Mouse (Mus musculus): ENCODE data around the gene Lmx1a. TPM values are rescaled to one million over a fixed set of nuclear protein-coding genes. Genes with fewer than 3 reads are reported as not detected.

Lmx1a gene
- polyA plus RNA-seq, 1 experiment from 2014 or later = 0.44 TPM

- Histone ChIP-seq H3K27me3 (replicated peaks) (peaks cover 15% of the 10 kb centered on the region), H3K9ac (no peak overlapping the region), H3K4me3 (replicated peaks) (peak overlapping the region; percentile 47), H3K27ac (no peak overlapping the region), H3K4me2 (replicated peaks) (peak overlapping the region; percentile 91), H3K36me3 (no peaks in the 10 kb centered on the region), H3K9me3 (no peaks in the 10 kb centered on the region), H3K4me1 (replicated peaks) (no peaks in the 10 kb centered on the region; the same call in 1 of the 2 replicates)
- WGBS = 17% methylated on average over 10 of the region's 10 CpGs
- ATAC-seq = no peak
These were observed 114.4 kb downstream of the Lmx1a start for GRCm38 (mm10) chr1:167803351-167803981.

- Histone ChIP-seq H3K27ac (no peak overlapping the region), H3K9ac (no peak overlapping the region), H3K4me1 (replicated peaks) (no peaks in the 10 kb centered on the region; the same call in 1 of the 2 replicates), H3K27me3 (replicated peaks) (peaks cover 15% of the 10 kb centered on the region), H3K4me2 (replicated peaks) (no peak overlapping the region), H3K36me3 (no peaks in the 10 kb centered on the region), H3K4me3 (replicated peaks) (no peak overlapping the region), H3K9me3 (no peaks in the 10 kb centered on the region)
- no peak for ATAC-seq
- 43% methylated on average over 7 of the region's 7 CpGs for WGBS
These were observed 115.8 kb downstream of the Lmx1a start for GRCm38 (mm10) chr1:167804836-167805235.

- H3K36me3 ChIP-seq = no peaks in the 10 kb centered on the region
- WGBS = 78% methylated on average over 4 of the region's 4 CpGs
- no peak overlapping the region for H3K27ac ChIP-seq
- no peaks in the 10 kb centered on the region for H3K4me1 ChIP-seq (replicated peaks)
- H3K9ac ChIP-seq = no peak overlapping the region
- H3K4me2 ChIP-seq (replicated peaks) = no peak overlapping the region
- no peak overlapping the region for H3K4me3 ChIP-seq (replicated peaks)
- H3K9me3 ChIP-seq = no peaks in the 10 kb centered on the region
- no peak for ATAC-seq
- H3K27me3 ChIP-seq (replicated peaks) = no peaks in the 10 kb centered on the region
These were observed 122.1 kb downstream of the Lmx1a start for GRCm38 (mm10) chr1:167811141-167811540.

GRCm38 (mm10) chr1:167815166-167815565 is 126.1 kb downstream of the Lmx1a start:
- Histone ChIP-seq H3K36me3 (no peaks in the 10 kb centered on the region), H3K4me1 (replicated peaks) (no peaks in the 10 kb centered on the region), H3K9me3 (no peaks in the 10 kb centered on the region), H3K27ac (no peak overlapping the region), H3K27me3 (replicated peaks) (no peaks in the 10 kb centered on the region), H3K4me2 (replicated peaks) (no peak overlapping the region), H3K4me3 (replicated peaks) (no peak overlapping the region), H3K9ac (no peak overlapping the region)
- ATAC-seq = no peak
- 78% methylated on average over 4 of the region's 4 CpGs for WGBS

GRCm38 (mm10) chr1:167817028-167817427 is 128.0 kb downstream of the Lmx1a start:
- Histone ChIP-seq H3K27me3 (replicated peaks) (no peaks in the 10 kb centered on the region), H3K4me2 (replicated peaks) (no peak overlapping the region), H3K36me3 (no peaks in the 10 kb centered on the region), H3K9ac (no peak overlapping the region), H3K9me3 (no peaks in the 10 kb centered on the region), H3K4me3 (replicated peaks) (no peak overlapping the region), H3K4me1 (replicated peaks) (no peaks in the 10 kb centered on the region), H3K27ac (no peak overlapping the region)
- 61% methylated on average over 6 of the region's 6 CpGs for WGBS
- ATAC-seq = no peak

GRCm38 (mm10) chr1:167817616-167818015 is 128.6 kb downstream of the Lmx1a start:
- Histone ChIP-seq H3K27ac (no peak overlapping the region), H3K9ac (no peak overlapping the region), H3K4me2 (replicated peaks) (no peak overlapping the region), H3K4me1 (replicated peaks) (no peaks in the 10 kb centered on the region), H3K36me3 (no peaks in the 10 kb centered on the region), H3K4me3 (replicated peaks) (no peak overlapping the region), H3K9me3 (no peaks in the 10 kb centered on the region), H3K27me3 (replicated peaks) (no peaks in the 10 kb centered on the region)
- no peak for ATAC-seq
- WGBS = 25% methylated on average over 1 of the region's 1 CpGs

GRCm38 (mm10) chr1:167820031-167820430 is 131.0 kb downstream of the Lmx1a start:
- Histone ChIP-seq H3K27me3 (replicated peaks) (no peaks in the 10 kb centered on the region), H3K9me3 (no peaks in the 10 kb centered on the region), H3K4me3 (replicated peaks) (no peak overlapping the region), H3K4me2 (replicated peaks) (no peak overlapping the region), H3K9ac (no peak overlapping the region), H3K27ac (no peak overlapping the region), H3K4me1 (replicated peaks) (no peaks in the 10 kb centered on the region), H3K36me3 (no peaks in the 10 kb centered on the region)
- 89% methylated on average over 6 of the region's 6 CpGs for WGBS
- ATAC-seq = no peak

- Histone ChIP-seq H3K27ac (no peak overlapping the region), H3K4me2 (replicated peaks) (no peak overlapping the region), H3K27me3 (replicated peaks) (no peaks in the 10 kb centered on the region), H3K9ac (no peak overlapping the region), H3K4me3 (replicated peaks) (no peak overlapping the region), H3K4me1 (replicated peaks) (no peaks in the 10 kb centered on the region), H3K9me3 (no peaks in the 10 kb centered on the region), H3K36me3 (no peaks in the 10 kb centered on the region)
- no peak for ATAC-seq
- 21% methylated on average over 1 of the region's 1 CpGs for WGBS
These were observed 132.1 kb downstream of the Lmx1a start for GRCm38 (mm10) chr1:167821125-167821524.

- Histone ChIP-seq H3K4me3 (replicated peaks) (no peak overlapping the region), H3K27me3 (replicated peaks) (no peaks in the 10 kb centered on the region), H3K4me1 (replicated peaks) (no peaks in the 10 kb centered on the region), H3K9ac (no peak overlapping the region), H3K36me3 (no peaks in the 10 kb centered on the region), H3K27ac (no peak overlapping the region), H3K4me2 (replicated peaks) (no peak overlapping the region), H3K9me3 (no peaks in the 10 kb centered on the region)
- WGBS = 87% methylated on average over 7 of the region's 7 CpGs
- no peak for ATAC-seq
These were observed 141.3 kb downstream of the Lmx1a start for GRCm38 (mm10) chr1:167830291-167830690.

GRCm38 (mm10) chr1:167831601-167832000 is 142.6 kb downstream of the Lmx1a start:
- H3K9me3 ChIP-seq = no peaks in the 10 kb centered on the region
- ATAC-seq = no peak
- H3K4me3 ChIP-seq (replicated peaks) = no peak overlapping the region
- 88% methylated on average over 3 of the region's 3 CpGs for WGBS
- H3K9ac ChIP-seq = no peak overlapping the region
- no peak overlapping the region for H3K27ac ChIP-seq
- no peaks in the 10 kb centered on the region for H3K4me1 ChIP-seq (replicated peaks)
- H3K4me2 ChIP-seq (replicated peaks) = no peak overlapping the region
- no peaks in the 10 kb centered on the region for H3K27me3 ChIP-seq (replicated peaks)
- H3K36me3 ChIP-seq = no peaks in the 10 kb centered on the region

GRCm38 (mm10) chr1:167854801-167855200 is 165.8 kb downstream of the Lmx1a start:
- no peak overlapping the region for H3K9ac ChIP-seq

GRCm38 (mm10) chr1:167872028-167872427 is 183.0 kb downstream of the Lmx1a start:
- Histone ChIP-seq H3K4me1 (replicated peaks) (no peaks in the 10 kb centered on the region), H3K27ac (no peak overlapping the region), H3K4me3 (replicated peaks) (no peak overlapping the region), H3K36me3 (no peaks in the 10 kb centered on the region), H3K4me2 (replicated peaks) (no peak overlapping the region), H3K9ac (no peak overlapping the region), H3K27me3 (replicated peaks) (no peaks in the 10 kb centered on the region), H3K9me3 (no peaks in the 10 kb centered on the region)
- 75% methylated on average over 1 of the region's 1 CpGs for WGBS
- no peak for ATAC-seq

More at GRCm38 (mm10) chr1:167854801-167855200, 165.8 kb downstream of the Lmx1a start:
- Histone ChIP-seq H3K27me3 (replicated peaks) (no peaks in the 10 kb centered on the region), H3K4me2 (replicated peaks) (no peak overlapping the region), H3K36me3 (no peaks in the 10 kb centered on the region), H3K27ac (no peak overlapping the region), H3K9me3 (no peaks in the 10 kb centered on the region), H3K4me3 (replicated peaks) (no peak overlapping the region), H3K4me1 (replicated peaks) (no peaks in the 10 kb centered on the region)
- WGBS = 57% methylated on average over 4 of the region's 4 CpGs
- ATAC-seq = no peak

GRCm38 (mm10) chr1:167874099-167874498 is 185.1 kb downstream of the Lmx1a start:
- H3K36me3 ChIP-seq = no peaks in the 10 kb centered on the region
- no peaks in the 10 kb centered on the region for H3K4me1 ChIP-seq (replicated peaks)
- H3K27ac ChIP-seq = no peak overlapping the region
- no peak overlapping the region for H3K4me2 ChIP-seq (replicated peaks)
- H3K9me3 ChIP-seq = no peaks in the 10 kb centered on the region
- no peak overlapping the region for H3K9ac ChIP-seq
- WGBS = 74% methylated on average over 3 of the region's 3 CpGs
- H3K4me3 ChIP-seq (replicated peaks) = no peak overlapping the region
- ATAC-seq = no peak
- no peaks in the 10 kb centered on the region for H3K27me3 ChIP-seq (replicated peaks)
